Mouse (Mus musculus) myocyte (in vitro differentiated cells): ENCODE data around the gene Alg14.

ENCODE experiments used
- MYOG ChIP-seq, 3 experiments: IDR thresholded peaks; one replicate each; pipeline ENCODE4 v1.6.1; 2011; ENCODE audit warnings: control low read depth in 2 of 3, low read depth in 2 of 3, mild to moderate bottlenecking in 2 of 3; ENCODE audit not compliant: insufficient read length in 2 of 3, control insufficient read depth in 1 of 3, insufficient read depth in 1 of 3
- POLR2A ChIP-seq: IDR thresholded peaks from one replicate; pipeline ENCODE4 v1.6.1; 2011; ENCODE audit warnings: low read depth, mild to moderate bottlenecking, control low read depth, moderate library complexity; ENCODE audit not compliant: insufficient read length

DNA sequence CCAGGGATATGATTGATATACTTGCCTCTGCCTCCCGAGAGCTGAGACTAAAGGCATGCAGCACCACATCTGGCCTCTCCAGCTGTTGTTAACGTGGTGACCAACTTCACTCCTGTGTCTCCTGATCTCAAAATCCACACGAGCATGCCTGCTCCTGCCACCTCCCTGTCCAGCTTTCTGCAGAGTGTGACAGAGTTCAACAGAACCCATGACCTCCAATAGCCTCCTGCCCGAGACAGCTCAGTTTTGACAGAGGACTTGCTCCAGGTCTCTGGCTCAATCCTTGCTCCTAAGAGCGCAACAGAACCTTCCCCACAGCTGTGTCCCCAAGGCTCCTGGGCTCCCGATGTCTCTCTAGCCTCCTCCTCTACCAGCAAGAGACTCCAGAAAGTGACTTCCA, 64.5 kb downstream of the Alg14 start:
- no peak for TF ChIP-seq POLR2A
- no peak for TF ChIP-seq MYOG (IDR thresholded peaks at IDR 0.05; ENCODE audit: control insufficient read depth in 1 of 3, insufficient read depth in 1 of 3, insufficient read length in 2 of 3, low read depth in 2 of 3)
